Mouse (Mus musculus) MEL (cell line): ENCODE measurements around the gene Notch2. TPM values are rescaled to one million over a fixed set of nuclear protein-coding genes. Genes with fewer than 3 reads are reported as not detected.
A peak's percentile ranks its signal among the peaks of the same experiment; 100 is the strongest.

Experiments
- DNase-seq: peaks from one replicate; pipeline ENCODE4 v3.0.0; 2011; ENCODE audit warnings: low read depth, low spot score
- H3K27ac ChIP-seq: 2 replicates; pipeline ENCODE4 v1.5.1; 2012; ENCODE audit warnings: low read depth, mild to moderate bottlenecking, control low read depth, low read length, moderate library complexity; ENCODE audit not compliant: control insufficient read depth
- H3K27me3 ChIP-seq, 2 experiments: fragments of 150-350 bp in 1 of 2; sonication (generic) in 1 of 2; 2 replicates each; pipeline ENCODE4 v1.6.1; 2012; ENCODE audit warnings: low read length in 2 of 2, mild to moderate bottlenecking in 2 of 2, improper control_type of control experiment in 1 of 2, moderate library complexity in 1 of 2; ENCODE audit not compliant: insufficient read depth in 2 of 2, control insufficient read depth in 1 of 2
- H3K36me3 ChIP-seq, 2 experiments: 2 replicates each; pipeline ENCODE4 v1.6.1; 2012 to 2014; ENCODE audit warnings: low read length in 2 of 2, improper control_type of control experiment in 1 of 2, inconsistent platforms in 1 of 2, mild to moderate bottlenecking in 1 of 2; ENCODE audit not compliant: insufficient read depth in 2 of 2, control insufficient read depth in 1 of 2
- H3K4me1 ChIP-seq, 2 experiments: fragments of 150-350 bp in 1 of 2; sonication (generic) in 1 of 2; 2 replicates each; pipeline ENCODE4 v1.6.1; 2012; ENCODE audit warnings: low read length in 2 of 2, improper control_type of control experiment in 1 of 2, mild to moderate bottlenecking in 1 of 2; ENCODE audit not compliant: insufficient read depth in 2 of 2, control insufficient read depth in 1 of 2
- H3K4me3 ChIP-seq, 2 experiments: fragments of 150-350 bp in 1 of 2; sonication (generic) in 1 of 2; 2 replicates each; pipeline ENCODE4 v1.5.1; 2012; ENCODE audit warnings: low read depth in 2 of 2, low read length in 2 of 2, mild to moderate bottlenecking in 2 of 2, moderate library complexity in 2 of 2, control low read depth in 1 of 2, improper control_type of control experiment in 1 of 2; ENCODE audit not compliant: control insufficient read depth in 1 of 2, insufficient read depth in 1 of 2
- H3K79me2 ChIP-seq: 2 replicates; pipeline ENCODE4 v1.6.1; 2012; ENCODE audit warnings: mild to moderate bottlenecking, low read length, moderate library complexity; ENCODE audit not compliant: control insufficient read depth, poor library complexity, insufficient read depth
- H3K9ac ChIP-seq: 2 replicates; pipeline ENCODE4 v1.6.1; 2012; ENCODE audit warnings: low read depth, mild to moderate bottlenecking, control low read depth, low read length, moderate library complexity; ENCODE audit not compliant: control insufficient read depth, poor library complexity, severe bottlenecking
- H3K9me3 ChIP-seq: fragments of 150-350 bp; sonication (generic); replicated peaks from 2 replicates; pipeline ENCODE4 v1.6.1; 2012; ENCODE audit warnings: mild to moderate bottlenecking, low read length, improper control_type of control experiment, moderate library complexity; ENCODE audit not compliant: insufficient read depth
- BHLHE40 ChIP-seq: IDR thresholded peaks from 2 replicates; pipeline ENCODE4 v1.6.1; 2012; ENCODE audit warnings: low read depth, mild to moderate bottlenecking, inconsistent platforms, low read length, improper control_type of control experiment, borderline replicate concordance
- CHD2 ChIP-seq: IDR thresholded peaks from 2 replicates; pipeline ENCODE4 v1.6.1; 2011; ENCODE audit warnings: low read length, improper control_type of control experiment
- E2F4 ChIP-seq: IDR thresholded peaks from 2 replicates; pipeline ENCODE4 v1.6.1; 2011; ENCODE audit warnings: low read depth, low read length, improper control_type of control experiment, borderline replicate concordance
- EP300 ChIP-seq, 2 experiments: IDR thresholded peaks; 2 replicates each; pipeline ENCODE4 v1.6.1; 2011; ENCODE audit warnings: improper control_type of control experiment in 2 of 2, low read length in 2 of 2, low read depth in 1 of 2, mild to moderate bottlenecking in 1 of 2
- ETS1 ChIP-seq: IDR thresholded peaks from 2 replicates; pipeline ENCODE4 v1.6.1; 2012; ENCODE audit warnings: low read depth, mild to moderate bottlenecking, inconsistent platforms, low read length, improper control_type of control experiment, moderate library complexity
- GATA1 ChIP-seq: IDR thresholded peaks from 2 replicates; pipeline ENCODE4 v1.6.1; 2011; ENCODE audit warnings: low read depth, low read length, improper control_type of control experiment
- MAFK ChIP-seq: IDR thresholded peaks from 2 replicates; pipeline ENCODE4 v1.6.1; 2011; ENCODE audit warnings: low read depth, mild to moderate bottlenecking, low read length, improper control_type of control experiment, borderline replicate concordance
- MYB ChIP-seq: IDR thresholded peaks from 2 replicates; pipeline ENCODE4 v1.6.1; 2011; ENCODE audit warnings: mild to moderate bottlenecking, low read depth, low read length, improper control_type of control experiment
- MYC ChIP-seq: IDR thresholded peaks from 2 replicates; pipeline ENCODE4 v1.6.1; 2011; ENCODE audit warnings: low read depth, mild to moderate bottlenecking, low read length, improper control_type of control experiment, moderate library complexity
- RCOR1 ChIP-seq: IDR thresholded peaks from 2 replicates; pipeline ENCODE4 v1.6.1; 2012; ENCODE audit warnings: low read depth, mild to moderate bottlenecking, inconsistent platforms, low read length, improper control_type of control experiment
- SIN3A ChIP-seq: IDR thresholded peaks from 2 replicates; pipeline ENCODE4 v1.6.1; 2012; ENCODE audit warnings: low read length, improper control_type of control experiment, inconsistent platforms
- TCF12 ChIP-seq: IDR thresholded peaks from 2 replicates; pipeline ENCODE4 v1.6.1; 2014; ENCODE audit warnings: low read depth, mild to moderate bottlenecking, inconsistent platforms, low read length, improper control_type of control experiment, moderate library complexity
- UBTF ChIP-seq: IDR thresholded peaks from 2 replicates; pipeline ENCODE4 v1.6.1; 2012; ENCODE audit warnings: low read depth, mild to moderate bottlenecking, inconsistent platforms, low read length, improper control_type of control experiment, moderate library complexity, borderline replicate concordance; ENCODE audit not compliant: insufficient read depth
- ZC3H11A ChIP-seq: IDR thresholded peaks from 2 replicates; pipeline ENCODE4 v1.6.1; 2012; ENCODE audit warnings: low read depth, mild to moderate bottlenecking, inconsistent platforms, low read length, improper control_type of control experiment
- polyA plus RNA-seq, 2 experiments: library from polyadenylated mRNA; stranded (reverse) in 1 of 2; unstranded in 1 of 2; fragments of >175 nt in 1 of 2; fragments of >200 nt in 1 of 2; gene quantifications; 2 replicates each; pipeline versions ENCODE4 v1.2.1 to v1.2.4; 2012; ENCODE audit warnings: low replicate concordance in 2 of 2, low read depth in 1 of 2; ENCODE audit not compliant: insufficient read length in 2 of 2, insufficient read depth in 1 of 2, missing spikeins in 1 of 2
- total RNA-seq: library from RNA; depleted of rRNA; stranded (reverse); fragments of 300-350 nt; gene quantifications from 2 replicates; pipeline ENCODE4 v1.2.3, GENCODE M21; 2012

Gene Notch2
- total and polyA plus RNA-seq, 3 experiments, result 16.2 to 36.6 (median 16.6) TPM

DNA sequence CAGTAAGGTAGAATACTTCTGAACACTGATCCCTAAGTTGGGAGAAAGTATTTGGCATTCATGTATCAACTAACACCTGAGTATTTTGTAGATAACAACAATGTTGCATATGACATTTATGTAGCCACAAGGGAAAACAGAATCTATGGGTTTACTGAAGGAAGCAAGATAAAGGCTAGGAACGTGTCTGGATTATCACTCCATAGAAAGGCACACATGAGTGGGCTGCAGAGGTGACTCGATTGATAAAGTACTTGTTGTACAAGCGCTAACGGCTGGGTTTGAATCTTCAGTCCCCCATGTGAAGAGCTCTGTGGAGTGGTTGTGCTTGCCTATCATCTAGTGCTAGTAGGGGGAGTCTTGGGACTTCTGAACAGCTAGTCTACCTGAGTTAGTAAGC lies 9.8 kb upstream of the Notch2 start (continued):
- TF ChIP-seq EP300 (IDR thresholded peaks at IDR 0.05; ENCODE audit: low read depth in 1 of 2, low read length in 2 of 2) (peak; percentile 96 to 98), MYC (peak; percentile 60; the same call in 1 of the 2 replicates)

DNA sequence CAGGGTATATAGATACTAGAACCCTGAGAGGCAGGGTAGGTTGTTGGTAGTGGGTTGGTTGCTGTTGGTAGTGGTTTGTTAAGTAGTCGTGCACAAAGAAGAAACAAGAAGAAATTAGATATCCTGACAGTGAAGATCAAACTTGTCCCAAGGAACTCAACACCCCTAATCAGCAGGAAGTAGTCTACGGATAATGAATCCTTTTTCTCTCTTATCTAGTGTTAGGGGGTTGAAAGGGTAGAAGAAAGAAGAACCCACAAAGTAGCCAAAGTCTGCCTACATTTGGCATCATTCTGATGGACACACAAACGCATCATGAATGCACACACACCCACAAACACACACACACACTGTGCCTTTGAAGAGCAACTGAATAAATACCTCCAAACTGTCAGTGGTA lies 9.1 kb upstream of the Notch2 start:
- Histone ChIP-seq H3K4me1 (peaks cover 17 to 31% of the 10 kb centered on the region in 2 experiments), H3K27me3 (no peaks in the 10 kb centered on the region), H3K36me3 (peaks cover 0 to 33% of the 10 kb centered on the region in 2 experiments; a peak in 2 of 4 replicates), H3K27ac (peak overlapping the region; percentile 44; the same call in 1 of the 2 replicates), H3K9ac (no peak overlapping the region), H3K9me3 (no peaks in the 10 kb centered on the region)
- peak; percentile 43 for DNase-seq
- TF ChIP-seq BHLHE40, result peak; percentile 34; the same call in 1 of the 2 replicates
- TF ChIP-seq RCOR1, result peak; percentile 78; the same call in 1 of the 2 replicates
- no peak for TF ChIP-seq MYB
- TF ChIP-seq CHD2, result no peak
- TF ChIP-seq ZC3H11A, result no peak
- peak; percentile 51 for TF ChIP-seq TCF12
- TF ChIP-seq EP300 (IDR thresholded peaks at IDR 0.05; ENCODE audit: low read depth in 1 of 2, low read length in 2 of 2), result peak; percentile 87 to 90
- TF ChIP-seq SIN3A, result 0 out of 2 replicates have a peak, but pooled peaks have one; percentile 26
- peak; percentile 89 for TF ChIP-seq GATA1
- peak; percentile 51; the same call in 1 of the 2 replicates for TF ChIP-seq ETS1
- TF ChIP-seq UBTF, result no peak
- TF ChIP-seq, all 39 proteins: peak for 7
- Histone ChIP-seq H3K4me3 (no peak overlapping the region), H3K79me2 (no peaks in the 10 kb centered on the region)

DNA sequence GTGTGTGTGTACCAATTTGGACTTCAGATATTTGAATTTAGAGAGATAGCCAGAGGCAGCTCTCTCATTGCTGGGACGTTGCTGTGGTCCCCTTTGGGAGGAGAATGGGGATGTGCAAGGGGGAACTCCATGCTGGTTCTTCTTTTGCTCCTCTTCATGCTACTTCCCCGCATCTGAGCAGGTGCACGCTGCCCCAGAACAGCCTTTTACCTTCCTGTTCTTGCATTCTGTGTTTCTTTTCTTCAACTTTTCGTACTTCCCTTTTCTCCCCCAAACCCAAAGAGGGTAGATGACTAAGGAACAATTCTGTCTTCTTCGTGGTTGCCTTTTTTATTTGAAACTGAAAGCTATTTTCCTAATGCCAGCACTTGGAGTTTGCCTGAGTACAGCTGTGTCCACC lies 8.0 kb upstream of the Notch2 start:
- Histone ChIP-seq H3K9me3 (no peaks in the 10 kb centered on the region), H3K4me3 (peak overlapping the region; percentile 5 to 7; a peak in 1 of 4 replicates), H3K36me3 (peaks cover 0 to 32% of the 10 kb centered on the region in 2 experiments; a peak in 2 of 4 replicates), H3K4me1 (peaks cover 15 to 36% of the 10 kb centered on the region in 2 experiments), H3K27me3 (no peaks in the 10 kb centered on the region), H3K27ac (peak overlapping the region; percentile 3; the same call in 1 of the 2 replicates), H3K9ac (peak overlapping the region; percentile 6; the same call in 1 of the 2 replicates), H3K79me2 (no peaks in the 10 kb centered on the region)
- DNase-seq, result peak; percentile 81
- TF ChIP-seq MYC (peak; percentile 44; the same call in 1 of the 2 replicates), SIN3A (peak; percentile 23; the same call in 1 of the 2 replicates), EP300 (IDR thresholded peaks at IDR 0.05; ENCODE audit: low read depth in 1 of 2, low read length in 2 of 2) (peak; percentile 52 to 64; a peak in 3 of 4 replicates), RCOR1 (peak; percentile 53), E2F4 (no peak), MAFK (no peak)
